ENCODE assay signal across 14 mouse cellular contexts in the genomic region with DNA sequence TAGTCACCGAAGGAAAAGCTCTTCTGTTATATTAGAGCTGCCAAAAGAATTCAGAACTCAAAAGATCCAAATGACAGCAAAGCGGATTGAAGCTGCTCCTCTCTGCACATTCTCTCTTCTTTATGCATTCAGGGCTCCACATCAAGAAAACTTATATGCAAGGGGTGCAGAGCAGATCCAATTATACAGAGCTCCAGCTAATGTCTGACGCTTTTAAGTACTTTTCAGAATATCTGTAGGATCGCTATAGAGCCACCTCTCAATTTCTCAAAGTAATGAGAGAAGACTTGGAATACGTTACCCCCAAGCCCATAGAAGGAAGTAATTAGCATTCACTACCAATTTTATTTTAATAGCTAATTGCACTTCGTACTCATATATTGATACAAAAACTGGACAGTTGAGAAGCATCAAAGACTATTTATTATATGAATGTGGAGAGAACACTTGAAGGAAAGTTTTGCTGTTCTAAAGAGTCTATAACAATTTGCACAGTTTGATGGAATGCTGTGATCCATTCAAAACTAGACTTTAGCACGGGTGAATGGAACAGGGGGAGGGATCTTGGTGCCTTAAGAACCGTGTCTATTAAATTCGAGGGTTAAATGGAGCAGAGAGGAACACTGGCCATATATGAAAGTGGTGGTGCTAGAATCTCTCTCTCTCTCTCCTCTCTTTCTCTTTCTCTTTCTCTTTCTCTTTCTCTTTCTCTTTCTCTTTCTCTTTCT. TPM values are rescaled to one million over a fixed set of nuclear protein-coding genes. Genes with fewer than 3 reads are reported as not detected.
"Had no signal": no experiment of that assay in that cellular context is flagged by ENCODE, and none has a peak within 500 bp of the region (broad histone marks: within the 10 kb centered on the region; RNA-seq: fewer than 3 reads in every experiment).

No protein-coding gene starts in this region.

- H3K4me2 ChIP-seq: limb, embryonic 12.5 days; limb, embryonic 15.5 days; liver, embryonic 11.5 days; lung, embryonic 14.5 days; midbrain, embryonic 13.5 days had no signal

- H3K9ac ChIP-seq: limb, embryonic 12.5 days; limb, embryonic 15.5 days; liver, embryonic 14.5 days; liver, postnatal 0 days; lung, embryonic 14.5 days; midbrain, embryonic 13.5 days had no signal

- H3K27ac ChIP-seq: limb, embryonic 12.5 days; limb, embryonic 15.5 days; liver, embryonic 14.5 days; macrophage; midbrain, embryonic 13.5 days had no signal

- H3K4me1 ChIP-seq: limb, embryonic 12.5 days; limb, embryonic 15.5 days had no signal

- H3K36me3 ChIP-seq: limb, embryonic 12.5 days; limb, embryonic 15.5 days; midbrain, embryonic 13.5 days had no signal

- DNase-seq: kidney, postnatal 10 days; kidney, postnatal 4 days; left cerebral cortex, postnatal 4 days; liver, postnatal 0 days; lung, embryonic 14.5 days; thymus, adult 18-20 months; thymus, postnatal 36 days had no signal

- H3K4me3 ChIP-seq: limb, embryonic 12.5 days; limb, embryonic 15.5 days; midbrain, embryonic 13.5 days had no signal

- H3K9me3 ChIP-seq: limb, embryonic 12.5 days; limb, embryonic 15.5 days; midbrain, embryonic 13.5 days had no signal

- H3K27me3 ChIP-seq: limb, embryonic 12.5 days; limb, embryonic 15.5 days had no signal

- ATAC-seq: liver, postnatal 0 days; lung, postnatal 0 days; midbrain, embryonic 13.5 days had no signal

RNA-seq across cellular contexts. Expression of a gene that starts 46.4 kb away (rescaled TPM):
- polyA plus RNA-seq: macrophage had no signal
